Mouse (Mus musculus) embryonic fibroblast, embryonic 13.5 days (primary cell): Measurements from ENCODE around the gene Pde4dip.

Experiments used
- CTCF ChIP-seq: IDR thresholded peaks from 2 replicates; pipeline ENCODE4 v1.5.1; 2011; ENCODE audit warnings: mild to moderate bottlenecking, control low read depth, low read length, moderate library complexity, borderline replicate concordance; ENCODE audit not compliant: insufficient read depth
- POLR2A ChIP-seq: IDR thresholded peaks from 2 replicates; pipeline ENCODE4 v1.6.1; 2011; ENCODE audit warnings: low read depth, mild to moderate bottlenecking, control low read depth, low read length, moderate library complexity

GRCm38 (mm10) chr3:97727801-97728200 lies 160.7 kb downstream of the Pde4dip start:
- no peak for TF ChIP-seq POLR2A
- no peak for TF ChIP-seq CTCF
